Mouse (Mus musculus) brain, embryonic 14.5 days (tissue): ENCODE data around the gene Celf2.

ENCODE experiments used
- CTCF ChIP-seq: fragments of 200-500 bp; IDR thresholded peaks from 2 replicates; pipeline ENCODE4 v1.5.1; 2012; ENCODE audit warnings: inconsistent platforms, mild to moderate bottlenecking, moderate library complexity, borderline replicate concordance; ENCODE audit not compliant: insufficient read depth, insufficient read length; ENCODE audit errors: extremely low read depth
- POLR2A ChIP-seq: fragments of 200-500 bp; IDR thresholded peaks from 2 replicates; pipeline ENCODE4 v1.6.1; 2012; ENCODE audit warnings: mild to moderate bottlenecking, inconsistent platforms, borderline replicate concordance; ENCODE audit not compliant: poor library complexity, insufficient read depth, insufficient read length, severe bottlenecking; ENCODE audit errors: extremely low read depth

GRCm38 (mm10) chr2:6710687-6711430 lies 798.5 kb downstream of the Celf2 start:
- TF ChIP-seq CTCF (no peak), POLR2A (no peak)
